Mouse (Mus musculus) embryonic fibroblast, embryonic 13.5 days (primary cell): ENCODE measurements around the gene Xpot.

Source experiments
- CTCF ChIP-seq: IDR thresholded peaks from 2 replicates; pipeline ENCODE4 v1.5.1; 2011; ENCODE audit warnings: mild to moderate bottlenecking, control low read depth, low read length, moderate library complexity, borderline replicate concordance; ENCODE audit not compliant: insufficient read depth
- POLR2A ChIP-seq: IDR thresholded peaks from 2 replicates; pipeline ENCODE4 v1.6.1; 2011; ENCODE audit warnings: low read depth, mild to moderate bottlenecking, control low read depth, low read length, moderate library complexity

DNA sequence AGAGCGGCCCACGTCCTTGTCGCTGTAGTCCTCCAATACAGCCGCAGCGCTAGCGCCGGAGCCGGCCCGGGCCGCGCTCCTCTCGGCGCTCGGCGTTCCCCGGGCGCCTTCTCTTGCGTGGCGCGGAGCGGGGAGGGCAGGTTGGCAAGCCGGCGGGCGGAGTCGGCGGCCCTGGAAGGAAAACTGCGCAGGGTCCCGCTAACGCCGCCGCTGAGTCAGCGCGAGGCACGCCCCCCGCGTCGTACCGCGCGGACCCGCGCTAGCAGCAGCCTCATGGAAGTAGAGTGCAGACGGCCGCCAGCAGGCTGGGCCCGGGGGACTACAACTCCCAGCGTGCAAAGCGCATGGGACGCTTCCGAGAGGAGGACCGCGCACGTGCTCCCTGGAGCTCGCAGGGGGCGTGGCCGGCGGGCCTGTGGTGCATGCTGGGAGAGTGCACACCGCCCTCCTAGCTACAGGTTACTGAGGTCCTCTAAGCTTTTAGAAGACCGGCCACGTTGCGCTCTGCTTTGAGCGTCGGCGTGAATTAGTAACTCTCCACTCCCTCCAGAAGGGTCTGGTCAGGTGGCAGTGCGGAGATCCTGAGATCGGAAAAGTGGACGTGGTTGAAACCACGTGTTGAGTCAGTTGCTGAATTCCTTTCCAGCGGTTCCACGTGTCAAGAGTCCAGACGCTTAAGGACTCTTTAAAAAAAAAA lies at the start of gene Xpot:
- TF ChIP-seq CTCF, result no peak
- peak; percentile 96 for TF ChIP-seq POLR2A
